Mouse (Mus musculus): ENCODE measurements around the gene Sh3pxd2a. TPM values are rescaled to one million over a fixed set of nuclear protein-coding genes. Genes with fewer than 3 reads are reported as not detected.

Gene Sh3pxd2a
- total RNA-seq, 2 experiments from 2014 or later: 79.8 to 85.6 TPM

DNA sequence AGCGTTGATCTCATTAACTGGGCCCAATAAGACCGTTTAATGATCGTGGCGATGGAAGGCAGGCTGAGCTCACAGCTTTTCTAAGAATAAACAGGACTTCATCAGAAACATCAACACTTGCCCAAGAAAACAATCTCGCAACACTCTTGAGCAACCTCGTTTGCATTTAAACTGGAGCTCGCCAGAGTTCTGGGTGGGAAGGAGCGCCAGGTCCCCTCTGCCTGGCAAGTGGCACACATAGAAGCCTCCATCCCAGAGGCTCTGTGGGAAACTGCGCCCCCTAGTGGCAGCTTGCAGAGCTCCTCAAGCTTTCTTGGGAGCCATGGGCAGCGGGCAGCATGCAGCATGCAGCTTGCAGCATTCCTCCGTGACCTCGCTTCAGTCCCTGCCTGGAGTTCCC lies 126.5 kb downstream of the Sh3pxd2a start:
- peak; percentile 98 for DNase-seq

DNA sequence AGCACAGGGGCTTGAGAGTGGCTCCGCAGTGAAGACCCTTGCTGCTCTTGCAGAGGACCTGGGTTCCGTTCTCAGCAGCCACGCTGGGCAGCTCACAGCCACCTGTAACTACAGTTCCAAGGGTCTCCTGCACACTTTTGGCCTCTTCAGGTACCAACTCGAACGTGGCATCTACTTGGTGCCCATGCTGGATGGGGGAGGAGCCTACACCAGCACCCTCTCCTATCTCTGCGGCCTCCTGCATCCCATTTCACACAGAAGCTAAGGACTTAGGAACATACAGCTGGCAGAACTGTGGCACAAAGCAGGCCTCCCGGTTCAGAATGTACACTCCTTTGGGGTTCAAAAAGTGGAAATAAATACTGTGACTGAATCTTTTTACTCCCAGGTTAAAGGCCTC lies 127.0 kb downstream of the Sh3pxd2a start:
- DNase-seq: no peak

DNA sequence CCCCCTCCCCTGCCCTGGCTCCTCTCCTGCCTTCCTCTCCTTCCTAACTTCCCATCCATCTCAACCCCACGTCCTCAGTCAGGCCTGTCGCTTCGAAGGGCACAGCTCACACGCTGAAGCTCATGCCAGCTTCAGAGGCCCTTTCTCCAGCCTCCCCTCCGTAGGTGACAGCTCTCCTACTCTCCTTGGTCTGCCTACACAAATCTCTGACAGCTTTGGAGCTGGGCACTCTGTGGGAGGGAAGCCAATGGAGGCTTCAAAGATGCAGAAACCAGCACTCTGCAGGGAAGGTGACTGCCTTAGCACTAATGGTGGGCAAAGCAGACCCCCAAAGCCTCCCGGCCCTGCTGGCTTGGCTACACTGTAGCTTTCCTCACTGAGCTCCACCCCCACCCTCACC lies 128.9 kb downstream of the Sh3pxd2a start:
- no peak for DNase-seq

DNA sequence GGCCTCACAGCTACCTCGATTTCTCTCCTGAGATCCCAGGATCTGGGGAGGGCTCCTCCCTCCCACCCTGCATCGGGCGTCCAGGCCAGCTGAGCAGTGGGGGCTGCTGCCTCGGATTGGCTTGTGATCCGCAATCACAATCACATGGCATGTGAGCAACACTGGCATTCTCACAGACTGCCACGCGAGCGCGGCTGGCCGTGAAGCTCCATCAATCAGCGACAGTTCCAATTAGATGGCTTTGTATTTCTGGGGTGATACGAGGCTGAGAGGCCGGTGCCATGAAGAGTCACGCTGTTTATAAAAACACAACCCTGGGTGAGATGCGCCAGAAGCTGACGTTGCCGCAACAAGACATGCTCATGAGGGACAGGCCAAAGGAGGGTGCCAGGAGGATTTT lies 129.5 kb downstream of the Sh3pxd2a start:
- DNase-seq: no peak

DNA sequence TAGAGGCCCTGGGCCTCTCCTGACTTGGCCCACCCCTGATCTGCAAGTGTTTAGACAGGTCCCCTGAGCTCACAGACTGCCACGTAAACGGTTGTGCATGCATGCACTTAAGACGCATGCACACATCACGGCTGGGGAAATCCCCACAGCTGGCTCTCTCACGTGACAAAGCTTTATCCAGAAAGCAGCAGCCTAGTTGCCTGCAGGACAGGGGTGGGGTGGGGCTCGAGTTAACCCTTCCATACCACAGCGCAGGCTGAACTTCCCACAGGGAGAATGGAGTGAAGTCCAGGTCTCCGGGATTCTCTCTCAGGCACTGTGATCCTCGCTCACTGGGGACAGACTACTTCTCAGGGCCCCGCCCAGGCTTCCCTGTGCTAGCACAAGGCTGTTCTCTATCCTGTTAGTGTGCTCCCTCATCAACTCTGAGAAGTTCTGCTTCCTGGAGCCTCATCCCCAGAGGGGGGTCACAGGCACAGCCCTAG lies 133.4 kb downstream of the Sh3pxd2a start:
- DNase-seq: no peak

DNA sequence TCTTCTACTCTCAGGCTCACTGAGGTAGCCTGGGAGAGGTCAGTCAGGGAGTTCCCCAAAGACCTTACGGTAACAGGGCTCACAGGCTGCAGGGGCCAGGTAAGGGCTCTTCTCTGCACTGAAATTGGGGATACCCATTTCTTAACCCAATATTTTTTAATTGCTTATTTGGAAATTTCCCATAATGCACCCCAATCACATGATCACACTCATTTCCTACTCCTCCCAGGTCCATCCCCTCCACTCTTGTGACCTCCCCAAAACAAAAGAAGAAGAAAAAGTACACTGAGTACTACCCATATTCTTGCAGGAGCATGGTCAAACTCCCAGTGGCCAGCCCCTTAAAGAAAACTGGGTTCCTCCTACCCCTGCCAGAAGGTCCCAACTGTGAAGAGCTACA lies 135.1 kb downstream of the Sh3pxd2a start:
- no peak for DNase-seq

DNA sequence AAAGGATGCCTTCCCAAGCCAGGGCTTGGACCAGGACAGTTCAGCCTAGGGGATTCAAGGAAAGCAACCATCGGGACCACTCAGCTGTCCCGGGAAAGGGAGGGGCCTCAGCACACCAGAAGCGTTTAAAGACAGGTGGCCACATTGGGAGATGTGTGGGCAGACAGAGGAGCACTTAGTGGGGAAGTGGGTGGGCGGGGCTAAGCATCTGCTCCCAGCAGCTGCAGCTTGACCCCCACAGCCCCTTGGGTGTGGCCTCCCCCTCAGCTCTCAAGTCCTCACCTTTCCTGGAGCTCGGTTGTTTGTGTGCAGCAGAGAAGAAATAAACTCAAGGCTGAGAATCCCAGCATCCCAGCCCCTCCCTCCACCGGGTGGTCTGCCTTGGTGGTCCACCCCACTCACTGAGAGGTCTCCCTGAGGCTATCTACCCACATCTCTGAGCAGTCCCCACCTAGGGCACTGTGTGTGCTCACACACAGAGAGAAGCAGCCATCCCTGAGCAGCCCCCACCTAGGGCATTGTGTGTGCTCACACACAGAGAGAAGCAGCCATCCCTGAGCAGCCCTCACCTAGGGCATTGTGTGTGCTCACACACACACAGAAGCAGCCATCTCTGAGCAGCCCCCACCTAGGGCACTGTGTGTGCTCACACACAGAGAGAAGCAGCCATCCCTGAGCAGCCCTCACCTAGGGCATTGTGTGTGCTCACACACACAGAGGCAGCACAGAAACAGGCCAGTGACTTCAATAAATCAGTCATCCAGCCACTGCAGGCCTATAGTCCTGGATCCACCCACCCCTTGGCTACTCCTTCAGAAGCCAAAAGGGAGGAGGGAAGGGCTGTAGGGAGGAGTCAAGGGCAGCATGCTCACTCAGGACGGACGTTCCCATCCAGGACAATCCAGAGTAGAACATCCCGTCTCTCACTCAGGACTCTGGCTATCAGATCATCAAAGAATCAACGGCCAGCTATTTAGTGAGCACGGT lies 136.0 kb downstream of the Sh3pxd2a start:
- DNase-seq: no peak

DNA sequence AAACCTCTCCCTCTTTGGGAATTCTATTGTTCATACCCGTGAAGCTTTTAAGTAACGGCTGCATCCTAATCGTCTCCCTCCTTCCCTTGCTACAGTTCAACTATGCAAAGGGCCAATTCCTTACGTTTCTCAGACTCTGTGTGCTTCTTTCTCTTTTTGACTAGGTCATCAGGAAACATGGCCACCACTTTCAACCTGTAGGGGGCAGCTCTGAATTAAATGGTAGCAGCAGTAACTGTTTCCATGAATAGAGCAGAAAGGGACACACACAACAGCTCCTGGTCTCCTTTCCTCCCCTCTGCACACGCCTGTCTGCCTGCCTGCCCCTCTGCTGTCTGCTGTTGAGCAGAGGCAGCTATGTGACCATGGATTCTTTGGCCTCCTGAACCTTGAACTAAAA lies 138.3 kb downstream of the Sh3pxd2a start:
- peak; percentile 63 for DNase-seq

DNA sequence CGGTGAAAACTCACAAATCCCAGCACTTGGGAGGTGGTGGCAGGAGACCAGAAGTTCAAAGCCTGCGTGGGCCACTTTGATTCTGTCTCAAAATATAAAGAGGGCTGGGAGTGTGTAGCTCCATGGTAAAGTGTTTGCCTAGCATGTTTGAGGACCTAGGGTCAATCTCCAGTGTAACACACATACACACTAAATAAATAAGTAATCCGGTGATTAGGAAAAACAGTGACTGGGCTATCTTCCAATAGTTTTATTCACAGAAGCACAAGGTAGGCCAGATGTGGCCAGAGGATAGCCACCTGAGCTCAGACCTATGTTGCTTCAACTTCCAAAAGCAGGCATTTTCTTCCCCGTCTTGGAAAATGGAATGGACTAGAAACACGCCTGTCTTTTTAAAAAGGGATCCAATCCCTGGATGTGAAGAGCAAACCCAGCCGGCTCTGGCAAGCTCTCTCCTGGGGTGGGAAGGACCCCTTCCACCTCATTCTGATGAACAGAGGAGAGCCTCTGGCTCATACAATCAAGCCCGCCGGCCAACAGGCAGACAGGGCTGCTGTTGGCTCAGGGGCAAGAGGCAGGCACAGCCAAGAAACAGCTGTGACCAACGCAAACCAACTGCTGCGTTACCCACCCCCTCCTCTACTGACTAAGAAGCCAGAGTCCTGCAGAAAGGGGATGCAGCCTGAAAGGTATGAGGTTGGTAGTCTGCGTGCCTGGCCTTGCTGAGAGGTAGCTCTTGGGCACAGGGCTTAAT lies 140.9 kb downstream of the Sh3pxd2a start:
- no peak for DNase-seq

DNA sequence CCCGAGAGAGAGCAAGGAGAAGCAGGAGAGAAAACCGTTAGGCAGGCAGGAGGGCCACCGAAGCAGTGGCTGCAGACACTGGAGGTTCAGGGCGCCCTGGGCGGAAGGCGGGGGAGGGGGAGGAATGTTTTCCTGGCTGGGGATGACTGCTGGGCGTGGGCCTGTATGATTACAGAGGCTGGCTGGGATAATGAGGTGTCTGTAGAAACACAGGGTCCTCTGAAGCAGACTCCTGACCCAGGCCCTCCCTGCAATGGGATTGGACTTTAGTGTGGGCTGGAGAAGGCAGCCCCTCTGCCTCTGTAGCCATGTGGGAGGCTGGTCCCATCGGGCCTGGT lies 143.9 kb downstream of the Sh3pxd2a start:
- DNase-seq: peak; percentile 67

DNA sequence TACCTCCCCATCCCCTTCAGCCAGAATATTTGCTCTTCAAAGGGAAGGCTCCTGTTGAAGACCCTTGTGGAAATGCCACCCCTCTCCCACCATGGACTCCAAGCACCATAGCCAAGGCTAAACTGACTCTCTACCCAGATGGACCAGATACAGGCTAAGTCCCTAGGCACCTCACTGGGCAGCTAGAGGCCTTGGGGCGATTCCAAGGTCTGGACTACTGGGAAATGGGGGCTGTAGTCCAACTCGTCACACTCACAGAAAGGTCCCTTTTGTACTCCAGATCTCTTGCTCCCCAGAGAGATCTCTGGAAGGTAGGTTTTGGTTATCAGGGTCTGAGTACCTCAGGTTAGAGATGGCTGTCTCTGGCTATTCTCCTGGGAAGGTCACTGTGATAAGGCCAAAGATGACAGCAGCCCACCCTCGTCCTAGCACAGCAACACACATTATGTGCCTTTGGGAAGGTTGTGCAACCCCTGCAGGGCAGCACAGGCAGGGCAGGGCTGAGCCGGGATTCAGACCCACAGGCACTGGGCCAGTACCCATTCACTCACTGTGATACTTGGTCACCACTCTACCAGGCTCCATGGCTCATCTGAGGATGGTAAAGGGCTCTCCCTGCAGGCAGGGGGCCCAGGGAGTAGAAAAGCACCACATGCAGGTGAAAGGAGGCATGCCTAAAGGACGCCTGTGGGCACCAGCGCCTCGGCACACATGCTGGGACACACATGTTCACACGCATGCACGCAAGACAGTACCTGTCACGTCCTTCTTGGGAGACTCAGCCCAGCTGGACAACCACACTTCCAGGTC lies 144.5 kb downstream of the Sh3pxd2a start:
- no peak for DNase-seq

DNA sequence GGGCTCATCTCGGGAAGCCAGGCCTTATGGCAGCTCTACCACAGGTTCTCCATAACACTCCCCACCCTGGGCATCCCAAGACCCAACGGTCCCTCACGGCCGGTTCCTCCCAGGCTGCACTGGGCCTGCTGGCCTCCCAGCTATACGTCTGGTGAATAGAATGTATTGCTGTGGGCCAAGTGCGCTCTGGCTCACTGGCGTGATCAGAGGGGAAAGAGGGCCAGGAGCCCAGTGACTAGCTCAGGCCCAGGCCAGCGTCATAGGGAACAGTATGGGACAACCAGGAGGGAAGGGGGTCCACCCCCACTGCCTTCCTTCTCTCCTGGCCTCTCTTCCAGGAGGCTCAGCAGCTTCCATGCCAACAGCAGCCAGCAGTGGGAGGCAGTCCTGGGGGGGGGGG lies 145.1 kb downstream of the Sh3pxd2a start:
- DNase-seq: no peak

DNA sequence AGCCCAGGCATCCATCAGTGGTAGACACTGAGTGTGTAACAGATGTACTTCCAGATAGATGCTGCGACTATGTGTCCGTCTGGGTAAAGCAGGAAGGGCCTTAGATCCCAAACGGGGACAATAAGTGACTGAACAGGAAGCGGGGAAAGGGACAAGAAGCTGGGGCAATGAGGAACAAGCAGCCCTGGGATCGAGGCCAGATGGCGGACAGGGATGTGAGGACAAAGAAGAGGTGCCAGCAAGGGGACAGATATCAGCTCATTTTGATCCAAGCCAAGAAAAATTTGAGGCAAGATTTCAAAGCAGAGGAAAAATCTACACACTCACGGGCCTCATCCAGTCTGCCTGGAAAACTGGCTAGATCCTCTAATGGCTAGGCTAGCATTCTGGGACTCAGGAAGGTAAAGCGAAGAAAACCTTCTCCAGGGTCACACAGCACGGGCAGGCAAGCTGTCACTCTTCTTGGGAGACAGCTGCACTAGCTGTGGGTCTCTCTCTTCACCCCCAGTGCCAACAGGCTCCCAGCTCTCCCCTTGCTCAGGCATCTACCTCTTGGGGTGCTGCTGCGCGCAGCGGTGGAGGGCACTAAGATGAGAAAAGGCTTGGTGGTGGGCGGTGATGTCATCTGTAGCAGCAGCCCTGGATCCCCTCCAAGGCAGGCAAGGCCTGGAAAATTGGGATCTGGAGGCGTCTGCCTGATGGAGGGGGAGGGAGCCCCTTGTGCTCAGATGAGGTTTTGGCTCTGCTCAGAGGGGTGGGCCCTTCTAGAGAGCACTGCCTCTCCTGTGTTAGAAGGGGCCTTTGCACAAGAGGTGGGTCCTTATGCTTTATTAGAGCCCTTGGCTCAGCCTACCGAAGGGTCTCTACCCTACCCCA lies 146.9 kb downstream of the Sh3pxd2a start:
- peak; percentile 66 for DNase-seq

DNA sequence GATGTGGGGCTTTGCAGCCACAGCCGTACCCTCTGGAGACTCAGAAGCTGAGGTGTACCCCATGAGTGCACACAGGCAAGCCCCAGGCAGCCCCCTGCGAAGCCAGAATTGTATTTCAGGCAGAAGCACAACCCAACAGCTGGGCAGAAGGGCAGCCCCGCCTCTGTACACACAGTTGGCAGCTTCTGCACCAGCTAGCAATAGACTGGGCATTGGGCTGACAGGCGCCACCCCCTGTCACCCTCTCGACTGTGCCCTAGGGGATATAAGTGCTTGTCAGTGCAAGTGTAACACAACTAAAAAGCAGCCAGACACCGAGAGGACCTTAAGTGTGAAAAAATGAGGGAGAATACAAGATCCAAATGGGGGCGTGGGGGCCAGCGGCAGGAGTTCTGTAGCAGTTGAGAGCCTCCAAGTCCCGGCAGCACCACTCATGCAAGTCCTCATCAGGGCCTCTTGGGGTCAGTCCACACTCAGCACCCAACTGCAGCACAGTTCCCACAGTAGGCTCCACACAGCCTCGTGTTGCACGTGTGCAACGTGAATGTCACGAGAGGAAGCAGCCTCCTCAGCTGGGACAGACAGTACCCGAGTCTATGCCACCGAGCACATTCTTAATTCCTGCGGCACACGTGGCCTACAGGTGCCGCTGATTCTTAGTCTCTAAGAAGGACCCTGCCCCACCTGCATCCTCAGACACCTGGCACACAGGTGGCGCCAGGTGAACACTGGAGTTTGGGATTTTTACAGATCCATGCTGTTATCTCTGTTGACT lies 147.7 kb downstream of the Sh3pxd2a start:
- DNase-seq: no peak

DNA sequence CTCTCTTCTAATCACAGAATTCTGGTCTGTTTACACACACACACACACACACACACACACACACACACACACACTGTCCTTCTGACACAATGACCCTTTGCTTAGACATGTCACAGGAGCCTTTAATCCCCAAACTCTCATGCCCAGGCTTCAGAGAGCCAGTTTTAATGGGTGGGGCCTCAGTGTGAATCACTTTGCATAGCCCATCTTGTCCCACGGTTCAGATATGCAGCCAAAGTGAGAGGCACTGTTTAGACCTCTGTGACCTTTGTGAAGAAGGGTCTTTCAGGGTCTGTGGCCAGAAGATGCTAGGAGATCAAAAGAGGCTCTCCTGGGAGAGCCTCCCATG lies 148.3 kb downstream of the Sh3pxd2a start:
- DNase-seq: no peak

DNA sequence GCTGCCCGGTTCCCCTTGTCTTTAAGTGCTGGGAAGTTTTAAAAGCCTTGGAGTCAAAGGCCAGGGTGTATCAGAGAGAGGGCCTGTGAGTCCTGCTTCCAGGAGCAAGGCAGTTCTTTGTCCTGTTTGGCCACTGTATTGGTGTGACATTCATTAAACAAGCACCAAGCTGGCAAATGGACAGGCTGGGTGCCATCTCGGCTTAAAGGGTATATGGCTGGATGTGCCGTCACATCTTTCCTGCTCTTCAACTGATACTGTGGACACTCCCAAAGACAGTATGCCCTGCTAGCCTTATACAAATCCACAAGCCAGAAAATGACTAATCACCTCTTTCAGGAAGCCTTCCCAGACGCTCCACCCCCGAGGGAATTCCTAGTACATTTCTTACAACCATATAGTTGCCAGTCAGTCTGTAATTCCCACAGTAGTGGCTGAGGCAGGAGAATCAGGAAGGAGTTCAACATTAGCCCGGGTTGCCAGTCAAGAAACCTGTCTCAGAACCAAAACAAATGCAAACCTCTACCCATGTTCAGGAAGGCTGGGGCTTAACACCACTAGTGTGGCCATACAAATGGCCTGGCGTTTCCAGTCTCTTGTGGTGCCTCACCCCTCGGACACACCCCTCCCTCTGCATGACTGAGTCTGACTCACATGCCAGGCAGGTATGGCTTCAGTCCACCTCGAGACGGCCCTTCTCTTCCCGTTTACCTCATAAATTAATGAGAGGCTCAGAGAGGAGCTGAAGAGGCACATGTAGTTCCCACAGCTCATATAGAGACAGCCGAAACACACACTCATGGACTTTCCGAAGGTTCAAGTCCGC lies 148.9 kb downstream of the Sh3pxd2a start:
- no peak for DNase-seq

DNA sequence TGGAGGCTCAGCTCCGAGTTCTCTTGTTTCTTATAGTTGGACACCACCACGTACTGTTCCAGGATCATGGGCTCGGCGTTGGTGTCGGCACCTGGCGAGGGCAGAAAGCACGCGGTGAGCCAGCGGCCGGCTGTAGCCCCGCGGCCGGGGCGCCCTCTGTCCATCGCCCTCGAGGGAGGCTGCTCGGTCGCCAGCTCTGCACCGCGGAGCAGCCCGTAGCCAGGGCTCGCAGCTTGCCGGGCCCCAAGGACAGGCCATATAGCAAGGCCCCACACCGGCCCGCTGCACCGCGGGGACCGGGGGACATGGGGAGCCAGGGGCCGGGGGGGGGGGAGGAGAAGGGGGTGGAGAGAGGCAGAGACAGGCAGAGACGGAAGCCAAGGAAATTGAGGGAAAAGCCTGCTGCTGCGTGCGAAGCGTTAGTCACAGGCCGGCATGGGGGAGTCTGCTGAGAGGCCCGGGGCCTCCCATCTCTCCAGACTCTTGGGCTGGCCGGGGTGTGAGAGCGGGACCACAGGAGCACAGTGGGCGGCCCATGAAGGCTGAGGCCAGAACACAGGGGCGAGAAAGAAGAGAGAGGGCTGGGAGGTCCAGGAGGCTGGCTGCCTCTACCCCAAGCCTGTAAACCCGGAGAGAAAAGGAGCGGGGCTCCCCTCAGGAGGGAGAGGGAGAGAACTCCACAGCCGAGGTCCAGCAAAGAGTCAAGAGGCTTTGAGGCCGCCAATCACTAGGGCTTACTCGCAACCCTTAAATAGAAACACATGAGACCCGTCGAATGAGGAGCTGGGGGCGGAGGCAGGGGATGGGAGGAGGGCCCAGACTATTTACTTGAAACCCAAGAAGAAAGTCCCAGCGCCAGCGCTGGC lies 149.9 kb downstream of the Sh3pxd2a start:
- peak; percentile 72 for DNase-seq

DNA sequence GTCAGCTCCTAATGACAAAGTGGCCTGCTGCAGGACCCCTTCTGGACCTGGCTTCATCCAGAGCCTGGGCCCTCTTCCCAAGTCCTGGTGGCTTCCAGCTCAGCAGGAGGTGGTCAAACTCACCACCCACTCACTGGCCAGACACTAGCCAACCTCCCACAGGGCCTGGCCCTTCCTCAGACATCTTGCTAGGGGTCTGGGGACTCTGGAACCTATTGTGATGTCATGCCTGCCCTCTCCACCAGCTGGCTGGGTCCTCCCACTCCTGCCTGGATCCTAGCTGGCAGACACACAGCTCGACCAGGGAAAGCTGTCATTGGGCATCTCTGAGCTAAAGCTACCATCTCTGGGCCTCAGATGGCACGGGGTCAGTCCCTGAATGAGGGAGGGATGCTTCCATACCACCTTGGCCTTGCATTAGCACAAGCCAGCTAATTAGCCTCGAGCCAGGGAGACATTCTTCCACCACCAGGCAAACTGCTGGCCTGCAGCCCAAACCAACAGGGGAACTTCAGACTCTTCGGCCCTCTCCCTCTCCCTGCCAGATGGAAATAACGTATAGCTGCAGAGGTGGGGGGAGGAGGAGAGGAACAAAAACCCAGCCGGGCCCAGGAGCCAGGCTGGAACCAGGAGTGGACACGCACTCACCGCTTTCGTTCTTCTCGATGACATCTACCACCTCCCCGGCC lies 150.7 kb downstream of the Sh3pxd2a start:
- no peak for DNase-seq

Measured in gastrocnemius, postnatal 10 days (tissue).